Mouse (Mus musculus) liver, adult 2 months (tissue): ENCODE measurements around the gene Tfpi.
"Not testable (repeated sequence)": the region's sequence is repeated elsewhere in the genome, so short reads cannot be mapped to it uniquely, and the experiment has no call there.

ENCODE experiments used
- CTCF ChIP-seq: fragments of 200-500 bp; IDR thresholded peaks from 2 replicates; pipeline ENCODE4 v1.5.1; 2011; ENCODE audit warnings: low read depth, low read length, control low read depth
- POLR2A ChIP-seq: fragments of 200-500 bp; IDR thresholded peaks from 2 replicates; pipeline ENCODE4 v1.6.1; 2011; ENCODE audit warnings: low read length, control low read depth; ENCODE audit not compliant: insufficient read depth; ENCODE audit errors: extremely low read depth

GRCm38 (mm10) chr2:84388537-84388936 is 88.0 kb downstream of the Tfpi start:
- TF ChIP-seq POLR2A, CTCF: not testable (repeated sequence)
